Mouse (Mus musculus): ENCODE data around the gene Prdm16. TPM values are rescaled to one million over a fixed set of nuclear protein-coding genes. Genes with fewer than 3 reads are reported as not detected.

Gene Prdm16
- polyA plus RNA-seq, 1 experiment from 2014 or later = 18.1 TPM

DNA sequence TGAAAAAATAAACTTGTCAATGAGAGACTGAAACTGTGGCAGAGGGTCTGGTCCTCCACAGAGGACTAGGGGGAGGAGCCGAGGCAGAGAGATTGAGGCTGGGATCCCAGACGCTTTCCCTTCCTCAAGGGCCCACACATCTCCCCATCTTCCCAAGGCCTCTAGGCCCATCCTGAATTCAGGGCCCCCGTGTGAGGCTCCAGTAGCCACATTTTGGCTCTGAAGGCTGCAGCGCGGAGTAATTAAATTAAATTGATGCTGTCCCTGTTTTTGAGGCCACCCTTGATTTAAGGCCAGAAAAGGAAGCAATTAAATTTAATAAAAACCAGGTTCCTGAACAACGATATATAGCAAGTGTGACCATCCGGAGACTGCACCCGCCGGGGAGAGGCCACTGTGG is 66.8 kb downstream of the Prdm16 start:
- Histone ChIP-seq H3K9ac (ENCODE audit: low read length) (no peak overlapping the region), H3K36me3 (ENCODE audit: control insufficient read depth, insufficient read depth, low read length) (no peaks in the 10 kb centered on the region), H3K27me3 (ENCODE audit: control insufficient read depth, insufficient read depth, low read length) (no peaks in the 10 kb centered on the region), H3K27ac (replicated peaks in 1 of 2; ENCODE audit: control insufficient read depth in 1 of 2, insufficient read depth in 1 of 2, low read depth in 2 of 2, low read length in 2 of 2) (no peak overlapping the region), H3K4me1 (ENCODE audit: control insufficient read depth in 2 of 2, insufficient read depth in 2 of 2, low read length in 2 of 2) (peaks cover 18 to 42% of the 10 kb centered on the region in 2 experiments), H3K4me3 (ENCODE audit: control insufficient read depth in 1 of 2, insufficient read depth in 1 of 2, low read depth in 1 of 2, low read length in 2 of 2) (no peak overlapping the region), H3K9me3 (ENCODE audit: control insufficient read depth, low read length) (no peaks in the 10 kb centered on the region), H3K4me2 (ENCODE audit: low read length) (no peak overlapping the region)
- ATAC-seq (ENCODE audit: insufficient number of reproducible peaks, insufficient read depth, low FRiP score, low read depth) = no peak
- whole genome bisulfite sequencing = 88% methylated on average over 9 of the region's 9 CpGs

GRCm38 (mm10) chr4:154568798-154569197 is 67.9 kb downstream of the Prdm16 start:
- Histone ChIP-seq H3K27ac (replicated peaks in 1 of 2; ENCODE audit: control insufficient read depth in 1 of 2, insufficient read depth in 1 of 2, low read depth in 2 of 2, low read length in 2 of 2) (no peak overlapping the region), H3K4me1 (ENCODE audit: control insufficient read depth in 2 of 2, insufficient read depth in 2 of 2, low read length in 2 of 2) (peaks cover 20 to 44% of the 10 kb centered on the region in 2 experiments), H3K36me3 (ENCODE audit: control insufficient read depth, insufficient read depth, low read length) (no peaks in the 10 kb centered on the region), H3K4me2 (ENCODE audit: low read length) (no peak overlapping the region), H3K9me3 (ENCODE audit: control insufficient read depth, low read length) (no peaks in the 10 kb centered on the region), H3K27me3 (ENCODE audit: control insufficient read depth, insufficient read depth, low read length) (no peaks in the 10 kb centered on the region), H3K9ac (ENCODE audit: low read length) (no peak overlapping the region), H3K4me3 (ENCODE audit: control insufficient read depth in 1 of 2, insufficient read depth in 1 of 2, low read depth in 1 of 2, low read length in 2 of 2) (no peak overlapping the region)
- 74% methylated on average over 15 of the region's 15 CpGs for WGBS
- no peak for ATAC-seq (ENCODE audit: insufficient number of reproducible peaks, insufficient read depth, low FRiP score, low read depth)

DNA sequence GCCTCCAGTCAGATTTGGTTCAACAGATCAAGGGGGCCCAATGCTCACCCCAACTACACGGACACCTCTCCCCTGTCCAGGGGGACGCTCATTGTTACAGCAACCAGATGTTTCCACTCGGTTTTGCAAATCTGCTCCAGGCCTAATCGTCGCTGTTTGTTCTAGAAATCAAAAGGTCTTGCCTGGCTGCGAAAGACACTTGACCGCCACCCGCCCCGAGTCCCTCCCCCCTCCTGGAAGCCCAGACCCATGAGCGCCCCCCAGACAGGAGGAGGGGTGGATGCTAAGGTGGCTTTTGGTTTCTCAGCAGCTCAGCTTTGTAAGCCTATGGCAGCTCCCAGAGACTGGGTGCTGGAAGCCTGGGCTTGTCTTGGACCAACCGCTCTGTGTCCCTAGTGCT is 68.7 kb downstream of the Prdm16 start:
- WGBS = 61% methylated on average over 11 of the region's 11 CpGs

DNA sequence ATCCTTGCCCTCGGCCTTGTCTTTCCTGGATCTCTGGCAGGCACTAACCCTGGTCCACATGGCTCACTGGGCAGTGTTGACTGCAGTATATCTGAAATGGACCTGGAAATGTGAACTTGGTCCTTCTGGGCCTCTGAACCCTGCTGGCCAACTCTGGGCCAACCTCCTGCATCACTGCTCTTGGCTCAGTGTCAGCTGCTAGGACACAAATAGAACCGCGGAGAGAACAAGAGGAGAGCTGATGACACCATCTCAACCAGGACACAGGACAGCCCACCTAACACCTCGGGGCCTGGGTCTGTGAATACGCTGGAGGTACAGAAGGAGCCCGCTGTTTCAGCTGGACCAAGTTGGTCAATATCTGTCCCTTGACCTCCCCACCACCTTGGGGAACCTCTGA is 73.5 kb downstream of the Prdm16 start:
- 40% methylated on average over 6 of the region's 6 CpGs for WGBS
- ATAC-seq (ENCODE audit: insufficient number of reproducible peaks, insufficient read depth, low FRiP score, low read depth) = 0 out of 2 replicates have a peak, but pooled peaks have one; percentile 48
- peaks cover 32 to 36% of the 10 kb centered on the region in 2 experiments for H3K4me1 ChIP-seq (ENCODE audit: control insufficient read depth in 2 of 2, insufficient read depth in 2 of 2, low read length in 2 of 2)

More for the DNA sequence above, 68.7 kb downstream of the Prdm16 start:
- Histone ChIP-seq H3K27ac (replicated peaks in 1 of 2; ENCODE audit: control insufficient read depth in 1 of 2, insufficient read depth in 1 of 2, low read depth in 2 of 2, low read length in 2 of 2) (no peak overlapping the region), H3K27me3 (ENCODE audit: control insufficient read depth, insufficient read depth, low read length) (no peaks in the 10 kb centered on the region), H3K9ac (ENCODE audit: low read length) (no peak overlapping the region), H3K4me2 (ENCODE audit: low read length) (no peak overlapping the region), H3K4me3 (ENCODE audit: control insufficient read depth in 1 of 2, insufficient read depth in 1 of 2, low read depth in 1 of 2, low read length in 2 of 2) (no peak overlapping the region), H3K4me1 (ENCODE audit: control insufficient read depth in 2 of 2, insufficient read depth in 2 of 2, low read length in 2 of 2) (peaks cover 28 to 51% of the 10 kb centered on the region in 2 experiments), H3K36me3 (ENCODE audit: control insufficient read depth, insufficient read depth, low read length) (no peaks in the 10 kb centered on the region), H3K9me3 (ENCODE audit: control insufficient read depth, low read length) (no peaks in the 10 kb centered on the region)
- ATAC-seq (ENCODE audit: insufficient number of reproducible peaks, insufficient read depth, low FRiP score, low read depth) = no peak

DNA sequence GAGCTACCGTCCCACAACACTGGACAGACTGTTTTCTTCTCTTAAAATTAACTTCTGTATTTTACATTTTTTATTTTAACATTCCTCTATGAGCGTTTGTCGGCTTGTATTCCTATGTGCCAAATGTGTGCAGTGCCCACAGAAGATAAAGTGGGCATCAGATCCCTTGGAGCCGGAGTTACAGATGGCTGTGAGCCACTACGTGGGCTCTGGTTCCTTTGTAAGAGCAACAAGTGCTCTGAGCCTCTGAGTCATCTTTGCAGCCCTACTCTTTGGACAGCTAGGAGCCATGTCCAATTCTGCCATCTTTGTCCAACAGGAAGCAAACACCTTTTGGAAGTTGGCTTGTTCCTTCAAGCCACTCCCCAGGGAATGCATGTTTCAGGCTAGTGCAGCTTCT is 78.6 kb downstream of the Prdm16 start:
- Histone ChIP-seq H3K4me2 (ENCODE audit: low read length) (no peak overlapping the region), H3K27ac (replicated peaks in 1 of 2; ENCODE audit: control insufficient read depth in 1 of 2, insufficient read depth in 1 of 2, low read depth in 2 of 2, low read length in 2 of 2) (no peak overlapping the region), H3K36me3 (ENCODE audit: control insufficient read depth, insufficient read depth, low read length) (no peaks in the 10 kb centered on the region), H3K4me1 (ENCODE audit: control insufficient read depth in 2 of 2, insufficient read depth in 2 of 2, low read length in 2 of 2) (peaks cover 26 to 28% of the 10 kb centered on the region in 2 experiments), H3K27me3 (ENCODE audit: control insufficient read depth, insufficient read depth, low read length) (no peaks in the 10 kb centered on the region), H3K9ac (ENCODE audit: low read length) (no peak overlapping the region), H3K9me3 (ENCODE audit: control insufficient read depth, low read length) (no peaks in the 10 kb centered on the region), H3K4me3 (ENCODE audit: control insufficient read depth in 1 of 2, insufficient read depth in 1 of 2, low read depth in 1 of 2, low read length in 2 of 2) (no peak overlapping the region)
- 91% methylated on average over 5 of the region's 5 CpGs for WGBS
- ATAC-seq (ENCODE audit: insufficient number of reproducible peaks, insufficient read depth, low FRiP score, low read depth) = no peak

More for the DNA sequence above, 73.5 kb downstream of the Prdm16 start:
- H3K27ac ChIP-seq (replicated peaks in 1 of 2; ENCODE audit: control insufficient read depth in 1 of 2, insufficient read depth in 1 of 2, low read depth in 2 of 2, low read length in 2 of 2) = peak overlapping the region in 1 of 2 experiments; percentile 62; a peak in 2 of 4 replicates
- H3K9ac ChIP-seq (ENCODE audit: low read length) = no peak overlapping the region
- H3K9me3 ChIP-seq (ENCODE audit: control insufficient read depth, low read length) = no peaks in the 10 kb centered on the region
- H3K4me3 ChIP-seq (ENCODE audit: control insufficient read depth in 1 of 2, insufficient read depth in 1 of 2, low read depth in 1 of 2, low read length in 2 of 2) = no peak overlapping the region
- H3K4me2 ChIP-seq (ENCODE audit: low read length) = 0 out of 2 replicates have a peak overlapping the region, but pooled peaks have one; percentile 5
- no peaks in the 10 kb centered on the region for H3K27me3 ChIP-seq (ENCODE audit: control insufficient read depth, insufficient read depth, low read length)
- no peaks in the 10 kb centered on the region for H3K36me3 ChIP-seq (ENCODE audit: control insufficient read depth, insufficient read depth, low read length)

GRCm38 (mm10) chr4:154557168-154557567 is 79.5 kb downstream of the Prdm16 start:
- H3K36me3 ChIP-seq (ENCODE audit: control insufficient read depth, insufficient read depth, low read length) = no peaks in the 10 kb centered on the region
- 76% methylated on average over 11 of the region's 11 CpGs for WGBS
- 0 out of 2 replicates have a peak overlapping the region, but pooled peaks have one; percentile 8 for H3K9ac ChIP-seq (ENCODE audit: low read length)
- no peak overlapping the region for H3K4me2 ChIP-seq (ENCODE audit: low read length)
- ATAC-seq (ENCODE audit: insufficient number of reproducible peaks, insufficient read depth, low FRiP score, low read depth) = no peak
- no peak overlapping the region for H3K27ac ChIP-seq (replicated peaks in 1 of 2; ENCODE audit: control insufficient read depth in 1 of 2, insufficient read depth in 1 of 2, low read depth in 2 of 2, low read length in 2 of 2)
- H3K4me1 ChIP-seq (ENCODE audit: control insufficient read depth in 2 of 2, insufficient read depth in 2 of 2, low read length in 2 of 2) = peaks cover 18 to 20% of the 10 kb centered on the region in 2 experiments
- no peaks in the 10 kb centered on the region for H3K9me3 ChIP-seq (ENCODE audit: control insufficient read depth, low read length)
- H3K27me3 ChIP-seq (ENCODE audit: control insufficient read depth, insufficient read depth, low read length) = no peaks in the 10 kb centered on the region
- no peak overlapping the region for H3K4me3 ChIP-seq (ENCODE audit: control insufficient read depth in 1 of 2, insufficient read depth in 1 of 2, low read depth in 1 of 2, low read length in 2 of 2)

GRCm38 (mm10) chr4:154556418-154556817 is 80.3 kb downstream of the Prdm16 start:
- Histone ChIP-seq H3K27ac (replicated peaks in 1 of 2; ENCODE audit: control insufficient read depth in 1 of 2, insufficient read depth in 1 of 2, low read depth in 2 of 2, low read length in 2 of 2) (no peak overlapping the region), H3K4me3 (ENCODE audit: control insufficient read depth in 1 of 2, insufficient read depth in 1 of 2, low read depth in 1 of 2, low read length in 2 of 2) (no peak overlapping the region), H3K4me2 (ENCODE audit: low read length) (no peak overlapping the region), H3K9ac (ENCODE audit: low read length) (no peak overlapping the region), H3K9me3 (ENCODE audit: control insufficient read depth, low read length) (no peaks in the 10 kb centered on the region), H3K36me3 (ENCODE audit: control insufficient read depth, insufficient read depth, low read length) (no peaks in the 10 kb centered on the region), H3K27me3 (ENCODE audit: control insufficient read depth, insufficient read depth, low read length) (no peaks in the 10 kb centered on the region), H3K4me1 (ENCODE audit: control insufficient read depth in 2 of 2, insufficient read depth in 2 of 2, low read length in 2 of 2) (peaks cover 17 to 23% of the 10 kb centered on the region in 2 experiments)
- no peak for ATAC-seq (ENCODE audit: insufficient number of reproducible peaks, insufficient read depth, low FRiP score, low read depth)
- 68% methylated on average over 11 of the region's 11 CpGs for WGBS

DNA sequence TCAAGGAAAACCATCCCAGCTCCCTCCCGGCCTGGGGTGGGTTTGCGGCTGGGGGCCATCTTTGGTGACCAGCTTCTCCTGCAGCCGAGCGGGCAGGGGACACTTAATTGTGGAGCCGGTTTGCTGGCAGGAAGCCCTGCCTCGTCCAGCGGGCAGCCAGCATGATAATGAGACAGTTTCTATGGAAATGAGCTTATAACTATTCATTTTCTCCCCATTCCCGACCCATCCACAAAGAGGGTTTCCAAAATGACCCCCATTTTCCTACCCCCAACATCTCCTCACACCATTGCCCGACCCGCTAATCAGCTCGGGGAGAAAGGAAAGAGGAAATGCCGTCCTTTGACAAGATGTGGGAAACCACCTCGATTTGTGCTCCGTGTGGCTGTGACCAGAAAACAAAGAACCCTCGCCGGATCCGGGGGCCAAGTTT is 86.7 kb downstream of the Prdm16 start:
- no peaks in the 10 kb centered on the region for H3K27me3 ChIP-seq (ENCODE audit: control insufficient read depth, insufficient read depth, low read length)
- ATAC-seq (ENCODE audit: insufficient number of reproducible peaks, insufficient read depth, low FRiP score, low read depth) = no peak
- no peaks in the 10 kb centered on the region for H3K36me3 ChIP-seq (ENCODE audit: control insufficient read depth, insufficient read depth, low read length)
- peak overlapping the region; percentile 38 for H3K9ac ChIP-seq (ENCODE audit: low read length)
- H3K4me3 ChIP-seq (ENCODE audit: control insufficient read depth in 1 of 2, insufficient read depth in 1 of 2, low read depth in 1 of 2, low read length in 2 of 2) = peak overlapping the region in 1 of 2 experiments; percentile 1; a peak in 1 of 4 replicates
- WGBS = 36% methylated on average over 17 of the region's 17 CpGs
- peak overlapping the region in 1 of 2 experiments; percentile 33; a peak in 1 of 4 replicates for H3K27ac ChIP-seq (replicated peaks in 1 of 2; ENCODE audit: control insufficient read depth in 1 of 2, insufficient read depth in 1 of 2, low read depth in 2 of 2, low read length in 2 of 2)
- peak overlapping the region; percentile 54 for H3K4me2 ChIP-seq (ENCODE audit: low read length)
- H3K9me3 ChIP-seq (ENCODE audit: control insufficient read depth, low read length) = no peaks in the 10 kb centered on the region
- peaks cover 33 to 52% of the 10 kb centered on the region in 2 experiments for H3K4me1 ChIP-seq (ENCODE audit: control insufficient read depth in 2 of 2, insufficient read depth in 2 of 2, low read length in 2 of 2)

Data from heart, embryonic 14.5 days (tissue).